Mouse (Mus musculus) midbrain, embryonic 14.5 days (tissue): ENCODE data around the gene Ephb2. TPM values are rescaled to one million over a fixed set of nuclear protein-coding genes. Genes with fewer than 3 reads are reported as not detected.
A peak's percentile ranks its signal among the peaks of the same experiment; 100 is the strongest.

Experiments
- ATAC-seq: fragments of 200-750 bp; cut with Nextera tagmentation; 2 replicates; pipeline ENCODE4 v1.8.0; 2017; ENCODE audit warnings: moderate number of reproducible peaks, moderate library complexity; ENCODE audit not compliant: low FRiP score, low TSS enrichment
- DNase-seq: peaks from one replicate; pipeline ENCODE4 v3.0.0-alpha.2; 2015
- H3K27ac ChIP-seq: fragments of 300-500 bp; sonication (generic); replicated peaks from 2 replicates; pipeline ENCODE4 v1.5.1; 2014; ENCODE audit warnings: mild to moderate bottlenecking, low read depth, low read length, moderate library complexity
- H3K27me3 ChIP-seq: fragments of 300-500 bp; sonication (generic); 2 replicates; pipeline ENCODE4 v1.6.1; 2014; ENCODE audit warnings: low read length, control low read depth, mixed read lengths; ENCODE audit not compliant: control insufficient read depth, insufficient read depth
- H3K36me3 ChIP-seq: fragments of 300-500 bp; sonication (generic); 2 replicates; pipeline ENCODE4 v1.6.1; 2014; ENCODE audit warnings: low read length, control low read depth; ENCODE audit not compliant: control insufficient read depth, insufficient read depth
- H3K4me1 ChIP-seq: fragments of 300-500 bp; sonication (generic); 2 replicates; pipeline ENCODE4 v1.6.1; 2014; ENCODE audit warnings: mild to moderate bottlenecking, antibody characterized with exemption, low read length, control low read depth; ENCODE audit not compliant: control insufficient read depth, insufficient read depth
- H3K4me2 ChIP-seq: fragments of 300-500 bp; sonication (generic); 2 replicates; pipeline ENCODE4 v1.6.1; 2014; ENCODE audit warnings: mild to moderate bottlenecking, low read length, moderate library complexity
- H3K4me3 ChIP-seq: fragments of 300-500 bp; sonication (generic); replicated peaks from 2 replicates; pipeline ENCODE4 v1.5.1; 2014; ENCODE audit warnings: low read depth, low read length
- H3K9ac ChIP-seq: fragments of 300-500 bp; sonication (generic); replicated peaks from 2 replicates; pipeline ENCODE4 v1.6.1; 2014; ENCODE audit warnings: mild to moderate bottlenecking, low read length, moderate library complexity
- H3K9me3 ChIP-seq: fragments of 300-500 bp; sonication (generic); 2 replicates; pipeline ENCODE4 v1.6.1; 2016; ENCODE audit warnings: low read length, control low read depth, mixed read lengths; ENCODE audit not compliant: control insufficient read depth
- WGBS: fragments of 180-500 bp; shearing (Covaris S2); extraction: QIAGEN DNeasy Blood & Tissue Kit; methylation state at CpG from one replicate; pipeline ENCODE4 v1.1.7; 2014; 5-methylcytosine and 5-hydroxymethylcytosine counted together
- polyA plus RNA-seq: library from polyadenylated mRNA; unstranded; fragments of >200 nt; fragmentation: Nextera tagmentation; extraction: Ambion mirVana; gene quantifications from 2 replicates; pipeline ENCODE4 v1.2.1, GENCODE M21; 2014

Ephb2 gene
- polyA plus RNA-seq, 1 experiment from 2014 or later = 32.8 TPM

DNA sequence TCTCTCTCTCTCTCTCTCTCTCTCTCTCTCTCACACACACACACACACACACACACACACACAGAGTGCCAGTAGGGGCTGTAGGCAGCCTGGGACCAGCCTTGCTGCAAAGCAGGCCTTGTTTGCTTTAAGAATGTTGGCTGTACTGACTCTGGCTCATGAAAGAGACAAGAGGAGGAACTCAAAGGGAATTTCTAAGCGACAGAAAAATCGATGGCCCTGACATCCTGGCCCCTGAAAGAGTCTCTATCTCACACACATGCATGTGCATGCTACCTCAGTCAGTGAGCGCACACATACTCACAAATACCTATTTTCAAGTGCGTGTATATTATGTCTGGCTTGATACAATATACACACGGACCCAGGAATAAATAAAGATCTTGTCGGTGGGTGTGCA lies 79.3 kb downstream of the Ephb2 start:
- H3K4me1 ChIP-seq = peaks cover 84% of the 10 kb centered on the region
- no peaks in the 10 kb centered on the region for H3K27me3 ChIP-seq
- ATAC-seq (no peak), DNase-seq (peak; percentile 67)
- H3K36me3 ChIP-seq = peaks cover 13% of the 10 kb centered on the region
- no peak overlapping the region for H3K4me3 ChIP-seq
- H3K4me2 ChIP-seq = peak overlapping the region; percentile 27; the same call in 1 of the 2 replicates
- WGBS = 19% methylated on average over 6 of the region's 6 CpGs
- H3K9me3 ChIP-seq = no peaks in the 10 kb centered on the region
- H3K9ac ChIP-seq = peak overlapping the region; percentile 50
- peak overlapping the region; percentile 98 for H3K27ac ChIP-seq

- Histone ChIP-seq H3K4me2 (peak overlapping the region; percentile 47), H3K4me1 (peaks cover 89% of the 10 kb centered on the region)
These were observed 80.4 kb downstream of the Ephb2 start for GRCm38 (mm10) chr4:136755364-136755811.

DNA sequence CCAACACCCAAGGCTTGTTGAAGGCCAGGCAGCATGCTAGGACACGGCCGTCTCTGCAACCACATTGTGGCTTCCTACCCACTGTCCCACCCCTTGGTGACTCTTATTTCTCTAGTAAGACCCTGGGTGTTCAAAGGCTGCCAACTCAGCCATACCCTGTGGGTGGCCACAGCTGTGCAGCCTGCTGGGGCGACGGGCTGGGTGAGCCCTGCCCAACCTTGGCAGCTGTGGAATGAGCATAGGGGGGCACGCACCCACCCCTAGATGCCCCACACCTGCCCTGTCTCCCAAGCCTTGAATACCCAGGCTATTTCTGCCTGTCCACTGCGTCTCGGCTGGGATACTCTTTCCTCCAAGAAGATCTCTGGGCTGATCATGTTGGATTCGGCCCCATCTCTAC lies 81.5 kb downstream of the Ephb2 start:
- WGBS = 66% methylated on average over 8 of the region's 8 CpGs
- Histone ChIP-seq H3K9me3 (no peaks in the 10 kb centered on the region), H3K9ac (no peak overlapping the region), H3K4me1 (peaks cover 99% of the 10 kb centered on the region), H3K36me3 (peaks cover 13% of the 10 kb centered on the region), H3K27me3 (no peaks in the 10 kb centered on the region), H3K4me3 (no peak overlapping the region), H3K4me2 (no peak overlapping the region), H3K27ac (peak overlapping the region; percentile 98)
- ATAC-seq (no peak), DNase-seq (no peak)

More at GRCm38 (mm10) chr4:136755364-136755811, 80.4 kb downstream of the Ephb2 start:
- H3K9ac ChIP-seq = peak overlapping the region; percentile 50
- H3K27me3 ChIP-seq = no peaks in the 10 kb centered on the region
- peaks cover 13% of the 10 kb centered on the region for H3K36me3 ChIP-seq
- peak overlapping the region; percentile 98 for H3K27ac ChIP-seq
- H3K9me3 ChIP-seq = no peaks in the 10 kb centered on the region
- WGBS = 2% methylated on average over 31 of the region's 31 CpGs
- peak overlapping the region; percentile 7; the same call in 1 of the 2 replicates for H3K4me3 ChIP-seq
- peak; percentile 83 for ATAC-seq
- DNase-seq = peak; percentile 96

DNA sequence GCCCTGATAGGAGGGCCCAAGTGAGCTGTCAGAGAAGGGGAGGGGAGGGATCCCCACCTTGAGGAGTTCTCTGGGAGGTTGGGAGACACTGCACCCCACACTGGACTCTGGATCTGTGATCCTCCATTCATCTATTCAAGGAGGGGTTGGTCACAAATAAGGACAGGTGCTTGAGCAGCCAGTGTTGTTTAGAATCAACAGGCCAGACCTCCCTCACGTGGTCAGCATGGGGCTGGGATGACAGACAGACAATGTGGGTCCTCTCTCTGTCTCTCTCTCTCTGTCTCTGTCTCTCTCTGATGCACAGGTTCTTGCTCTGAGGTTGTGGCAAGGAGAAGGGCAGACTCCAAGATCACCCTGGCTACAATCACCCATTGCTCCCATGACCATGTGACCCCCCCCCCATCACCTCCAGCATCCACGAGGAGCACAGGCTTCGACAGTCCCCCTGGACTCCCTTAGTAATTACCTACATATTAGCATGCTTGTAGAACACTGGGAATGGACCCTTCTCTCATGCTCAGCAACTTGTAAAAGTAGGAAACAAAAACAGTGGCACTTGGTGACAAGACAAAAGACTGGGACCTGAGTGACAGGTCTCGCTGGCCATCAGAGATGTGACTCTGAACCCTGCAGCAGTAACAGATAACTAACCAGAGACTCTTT lies 84.3 kb downstream of the Ephb2 start:
- Histone ChIP-seq H3K27ac (peak overlapping the region; percentile 97), H3K9ac (peak overlapping the region; percentile 41; the same call in 1 of the 2 replicates), H3K4me2 (peak overlapping the region; percentile 28), H3K4me3 (no peak overlapping the region), H3K27me3 (no peaks in the 10 kb centered on the region), H3K4me1 (peaks cover 87% of the 10 kb centered on the region), H3K9me3 (no peaks in the 10 kb centered on the region), H3K36me3 (no peaks in the 10 kb centered on the region)
- DNase-seq (no peak), ATAC-seq (no peak)
- 11% methylated on average over 4 of the region's 4 CpGs for WGBS

GRCm38 (mm10) chr4:136750578-136751338 lies 85.0 kb downstream of the Ephb2 start:
- H3K9ac ChIP-seq = peak overlapping the region; percentile 41
- no peak overlapping the region for H3K4me3 ChIP-seq
- H3K4me2 ChIP-seq = peak overlapping the region; percentile 28
- WGBS = under 1% methylated on average over 19 of the region's 19 CpGs
- H3K27ac ChIP-seq = peak overlapping the region; percentile 97
- DNase-seq (peak; percentile 84), ATAC-seq (peak; percentile 47)
- no peaks in the 10 kb centered on the region for H3K9me3 ChIP-seq
- H3K27me3 ChIP-seq = no peaks in the 10 kb centered on the region
- peaks cover 79% of the 10 kb centered on the region for H3K4me1 ChIP-seq
- H3K36me3 ChIP-seq = no peaks in the 10 kb centered on the region

DNA sequence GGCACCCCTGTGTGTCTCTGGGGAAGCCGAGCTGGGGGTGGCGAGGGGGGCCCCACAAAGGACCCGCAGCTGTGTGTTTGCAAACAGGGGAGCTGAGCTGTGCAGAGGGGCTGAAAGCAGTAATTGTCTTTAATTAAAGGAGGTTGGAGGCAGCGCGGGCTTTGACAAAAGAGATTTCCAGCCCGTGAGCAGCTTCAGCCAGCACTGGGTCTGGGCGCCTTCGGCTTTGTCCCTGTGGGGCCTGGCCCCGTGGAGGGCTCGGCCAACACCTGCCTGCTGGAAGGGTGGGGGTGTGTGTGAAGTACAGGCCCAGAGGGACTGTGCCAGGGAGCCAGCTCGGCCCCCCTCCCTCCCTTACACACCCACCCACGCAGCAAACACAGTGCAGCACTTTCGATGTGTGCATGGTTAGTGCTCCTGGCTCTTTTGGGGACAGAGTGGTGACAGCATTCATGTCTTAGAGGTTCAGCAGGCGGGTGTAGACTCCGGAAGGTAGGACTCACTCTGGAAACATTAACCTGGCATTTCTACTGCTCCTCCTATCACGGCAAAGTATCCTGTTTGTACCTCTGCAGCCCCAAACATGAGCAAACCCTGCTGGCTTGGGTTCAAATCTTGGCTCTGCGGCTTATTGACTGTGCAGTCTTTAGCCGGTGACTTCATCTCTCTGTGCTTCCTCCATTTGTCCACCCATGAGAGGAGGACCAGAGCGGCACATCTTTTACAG lies 85.8 kb downstream of the Ephb2 start:
- H3K4me1 ChIP-seq = peaks cover 72% of the 10 kb centered on the region
- WGBS = 8% methylated on average over 19 of the region's 19 CpGs
- peak overlapping the region; percentile 97 for H3K27ac ChIP-seq
- peak overlapping the region; percentile 41 for H3K9ac ChIP-seq
- H3K27me3 ChIP-seq = no peaks in the 10 kb centered on the region
- no peak overlapping the region for H3K4me3 ChIP-seq
- DNase-seq (peak; percentile 77), ATAC-seq (peak; percentile 51; the same call in 1 of the 2 replicates)
- H3K36me3 ChIP-seq = no peaks in the 10 kb centered on the region
- H3K4me2 ChIP-seq = peak overlapping the region; percentile 28
- H3K9me3 ChIP-seq = no peaks in the 10 kb centered on the region

- no peak overlapping the region for H3K4me3 ChIP-seq
- peak overlapping the region; percentile 97 for H3K27ac ChIP-seq
- H3K27me3 ChIP-seq = no peaks in the 10 kb centered on the region
- ATAC-seq (no peak), DNase-seq (no peak)
- H3K36me3 ChIP-seq = no peaks in the 10 kb centered on the region
- 7% methylated on average over 4 of the region's 4 CpGs for WGBS
- H3K9ac ChIP-seq = peak overlapping the region; percentile 41
- no peak overlapping the region for H3K4me2 ChIP-seq
- H3K9me3 ChIP-seq = no peaks in the 10 kb centered on the region
- peaks cover 69% of the 10 kb centered on the region for H3K4me1 ChIP-seq
These were observed 86.4 kb downstream of the Ephb2 start for GRCm38 (mm10) chr4:136749431-136749830.

- Histone ChIP-seq H3K4me3 (no peak overlapping the region), H3K36me3 (no peaks in the 10 kb centered on the region), H3K27me3 (no peaks in the 10 kb centered on the region), H3K4me2 (no peak overlapping the region), H3K27ac (peak overlapping the region; percentile 97), H3K9me3 (no peaks in the 10 kb centered on the region), H3K9ac (peak overlapping the region; percentile 41; the same call in 1 of the 2 replicates), H3K4me1 (peaks cover 69% of the 10 kb centered on the region)
- 38% methylated on average over 7 of the region's 7 CpGs for WGBS
- DNase-seq (peak; percentile 65), ATAC-seq (no peak)
These were observed 86.9 kb downstream of the Ephb2 start for GRCm38 (mm10) chr4:136748842-136749392.
